Comparison of ENCODE assay signal across 18 mouse cellular contexts in genomic region chr12:44908028-44908702, GRCm38 (mm10).
DNase-seq lines count a peak whose midpoint lies in the region; ATAC-seq lines count a peak whose summit lies in the region.
"Had no signal": no experiment of that assay in that cellular context is flagged by ENCODE, and none has a peak within 500 bp of the region (broad histone marks: within the 10 kb centered on the region; RNA-seq: fewer than 3 reads in every experiment).

No protein-coding gene starts in this region.

- no peaks in the 10 kb centered on the region for H3K9me3 ChIP-seq in embryonic facial prominence, embryonic 14.5 days (ENCODE audit: control insufficient read depth, low read length)
- no peaks in the 10 kb centered on the region for H3K9me3 ChIP-seq in embryonic facial prominence, embryonic 10.5 days
- no peaks in the 10 kb centered on the region for H3K9me3 ChIP-seq in heart, embryonic 16.5 days (replicated peaks; ENCODE audit: control insufficient read depth, low read length)
- H3K9me3 ChIP-seq: embryonic facial prominence, embryonic 12.5 days; hindbrain, embryonic 12.5 days; liver, embryonic 13.5 days; midbrain, embryonic 13.5 days had no signal

- no peaks in the 10 kb centered on the region for H3K27me3 ChIP-seq in embryonic facial prominence, embryonic 14.5 days (replicated peaks; ENCODE audit: control insufficient read depth, insufficient read depth, low read length)
- no peaks in the 10 kb centered on the region for H3K27me3 ChIP-seq in embryonic facial prominence, embryonic 10.5 days (replicated peaks; ENCODE audit: low read depth, poor library complexity, severe bottlenecking)
- no peaks in the 10 kb centered on the region for H3K27me3 ChIP-seq in heart, embryonic 16.5 days (ENCODE audit: control insufficient read depth, insufficient read depth, low read length)
- H3K27me3 ChIP-seq: embryonic facial prominence, embryonic 12.5 days; hindbrain, embryonic 12.5 days; liver, embryonic 13.5 days; midbrain, embryonic 13.5 days had no signal

- no peak for ATAC-seq in embryonic facial prominence, embryonic 14.5 days (ENCODE audit: low read depth)
- 0 out of 2 replicates have a peak, but pooled peaks have one; percentile 10 for ATAC-seq in heart, embryonic 16.5 days (replicated peaks; ENCODE audit: extremely low read depth, insufficient read depth, low FRiP score)
- ATAC-seq: midbrain, embryonic 13.5 days had no signal

- WGBS in embryonic facial prominence, embryonic 14.5 days: 47% methylated on average over 3 of the region's 3 CpGs
- WGBS in embryonic facial prominence, embryonic 10.5 days: 57% methylated on average over 3 of the region's 3 CpGs
- 80% methylated on average over 3 of the region's 3 CpGs for WGBS in heart, embryonic 16.5 days

- H3K4me3 ChIP-seq in embryonic facial prominence, embryonic 14.5 days (ENCODE audit: low read depth, low read length): no peak overlapping the region
- H3K4me3 ChIP-seq in embryonic facial prominence, embryonic 10.5 days: no peak overlapping the region
- no peak overlapping the region for H3K4me3 ChIP-seq in heart, embryonic 16.5 days (ENCODE audit: low read length)
- no peak overlapping the region for H3K4me3 ChIP-seq in brown adipose tissue, adult 24 weeks (ENCODE audit: insufficient read depth, low read depth, low read length)
- H3K4me3 ChIP-seq: embryonic facial prominence, embryonic 12.5 days; hindbrain, embryonic 12.5 days; liver, embryonic 13.5 days; midbrain, embryonic 13.5 days had no signal

- DNase-seq in embryonic facial prominence, embryonic 14.5 days (ENCODE audit: low spot score): peak; percentile 13
- DNase-seq in embryonic facial prominence, embryonic 10.5 days (ENCODE audit: low spot score): no peak
- DNase-seq in heart, postnatal 25 days (ENCODE audit: low spot score): no peak
- DNase-seq in lung, postnatal 36 days: peak; percentile 39
- no peak for DNase-seq in left cerebral cortex, adult 11 months (ENCODE audit: low spot score)
- DNase-seq in cerebellum, postnatal 36 days: no peak
- DNase-seq: adrenal gland, adult 2 months; cerebellum, postnatal 25 days; left cerebral cortex, postnatal 4 days; liver, embryonic 13.5 days; right cerebral cortex, postnatal 4 days; thymus, postnatal 14 days had no signal

- intact Hi-C loops in heart, postnatal 25 days (cut with DNase I): no loop called here

- no peak overlapping the region for H3K4me2 ChIP-seq in embryonic facial prominence, embryonic 14.5 days (ENCODE audit: low read depth, low read length)
- no peak overlapping the region for H3K4me2 ChIP-seq in heart, embryonic 16.5 days (ENCODE audit: low read depth, low read length)
- H3K4me2 ChIP-seq: embryonic facial prominence, embryonic 12.5 days; hindbrain, embryonic 12.5 days; liver, embryonic 13.5 days; midbrain, embryonic 13.5 days had no signal

- no peak overlapping the region for H3K9ac ChIP-seq in embryonic facial prominence, embryonic 14.5 days (ENCODE audit: low read depth, low read length)
- H3K9ac ChIP-seq in heart, embryonic 16.5 days (ENCODE audit: low read length): no peak overlapping the region
- H3K9ac ChIP-seq: embryonic facial prominence, embryonic 12.5 days; hindbrain, embryonic 12.5 days; liver, embryonic 13.5 days; midbrain, embryonic 13.5 days had no signal

- H3K27ac ChIP-seq in embryonic facial prominence, embryonic 14.5 days (replicated peaks; ENCODE audit: low read depth, low read length): 0 out of 2 replicates have a peak overlapping the region, but pooled peaks have one; percentile 5
- no peak overlapping the region for H3K27ac ChIP-seq in embryonic facial prominence, embryonic 10.5 days (replicated peaks)
- H3K27ac ChIP-seq in heart, embryonic 16.5 days (ENCODE audit: low read length): no peak overlapping the region
- peak overlapping the region; percentile 48; the same call in 1 of the 2 replicates for H3K27ac ChIP-seq in brown adipose tissue, adult 24 weeks (replicated peaks; ENCODE audit: low read depth, low read length)
- H3K27ac ChIP-seq: embryonic facial prominence, embryonic 12.5 days; hindbrain, embryonic 12.5 days; liver, embryonic 13.5 days; macrophage; midbrain, embryonic 13.5 days had no signal

- no peaks in the 10 kb centered on the region for H3K4me1 ChIP-seq in embryonic facial prominence, embryonic 14.5 days (ENCODE audit: control insufficient read depth, insufficient read depth, low read length)
- 0 out of 2 replicates have a peak, but pooled peaks cover 4% of the 10 kb centered on the region for H3K4me1 ChIP-seq in embryonic facial prominence, embryonic 10.5 days
- H3K4me1 ChIP-seq in heart, embryonic 16.5 days (ENCODE audit: control insufficient read depth, insufficient read depth, low read length): peaks cover 6% of the 10 kb centered on the region
- peaks cover 3% of the 10 kb centered on the region for H3K4me1 ChIP-seq in brown adipose tissue, adult 24 weeks (ENCODE audit: control insufficient read depth, insufficient read depth, insufficient read length, low read length)
- H3K4me1 ChIP-seq: embryonic facial prominence, embryonic 12.5 days; hindbrain, embryonic 12.5 days; liver, embryonic 13.5 days; midbrain, embryonic 13.5 days had no signal

- H3K36me3 ChIP-seq in embryonic facial prominence, embryonic 14.5 days (ENCODE audit: control insufficient read depth, insufficient read depth, low read length): no peaks in the 10 kb centered on the region
- no peaks in the 10 kb centered on the region for H3K36me3 ChIP-seq in embryonic facial prominence, embryonic 10.5 days (replicated peaks)
- H3K36me3 ChIP-seq in heart, embryonic 16.5 days (ENCODE audit: control insufficient read depth, insufficient read depth): no peaks in the 10 kb centered on the region
- H3K36me3 ChIP-seq: embryonic facial prominence, embryonic 12.5 days; hindbrain, embryonic 12.5 days; liver, embryonic 13.5 days; midbrain, embryonic 13.5 days had no signal

Comparison
In these comparisons a context has a peak if more than half of its experiments do, and no peak if none do; other contexts are left out.
1. DNase-seq: peak in embryonic facial prominence, embryonic 14.5 days (single experiment) and lung, postnatal 36 days (single experiment); none in embryonic facial prominence, embryonic 10.5 days (single experiment), heart, postnatal 25 days (single experiment), left cerebral cortex, adult 11 months (single experiment) and cerebellum, postnatal 36 days (0 of 2).
2. H3K27ac ChIP-seq: peak in embryonic facial prominence, embryonic 14.5 days (single experiment) and brown adipose tissue, adult 24 weeks (single experiment); none in embryonic facial prominence, embryonic 10.5 days (single experiment) and heart, embryonic 16.5 days (single experiment).